Mouse (Mus musculus) midbrain, postnatal 0 days (tissue): ENCODE measurements around the gene Chst14. TPM values are rescaled to one million over a fixed set of nuclear protein-coding genes. Genes with fewer than 3 reads are reported as not detected.

ENCODE experiments used
- ATAC-seq: fragments of 200-750 bp; cut with Nextera tagmentation; 2 replicates; pipeline ENCODE4 v1.8.0; 2017; ENCODE audit warnings: moderate number of reproducible peaks, mild to moderate bottlenecking, moderate TSS enrichment, moderate library complexity; ENCODE audit not compliant: low FRiP score
- DNase-seq: peaks from one replicate; pipeline ENCODE4 v3.0.0-alpha.2; 2015; ENCODE audit warnings: low spot score
- H3K27ac ChIP-seq: fragments of 300-500 bp; sonication (generic); 2 replicates; pipeline ENCODE4 v1.5.1; 2014; ENCODE audit warnings: low read depth, mild to moderate bottlenecking, low read length, mixed read lengths
- H3K27me3 ChIP-seq: fragments of 300-500 bp; sonication (generic); 2 replicates; pipeline ENCODE4 v1.6.1; 2014; ENCODE audit warnings: low read length, control low read depth, mixed read lengths; ENCODE audit not compliant: insufficient read depth
- H3K36me3 ChIP-seq: fragments of 300-500 bp; sonication (generic); 2 replicates; pipeline ENCODE4 v1.6.1; 2014; ENCODE audit warnings: low read length, control low read depth, mixed read lengths; ENCODE audit not compliant: insufficient read depth
- H3K4me1 ChIP-seq: fragments of 300-500 bp; sonication (generic); 2 replicates; pipeline ENCODE4 v1.6.1; 2014; ENCODE audit warnings: mild to moderate bottlenecking, control low read depth, antibody characterized with exemption, low read length, mixed read lengths; ENCODE audit not compliant: insufficient read depth
- H3K4me2 ChIP-seq: fragments of 300-500 bp; sonication (generic); 2 replicates; pipeline ENCODE4 v1.6.1; 2014; ENCODE audit warnings: low read depth, mild to moderate bottlenecking, low read length, mixed read lengths; ENCODE audit not compliant: poor library complexity, severe bottlenecking
- H3K4me3 ChIP-seq: fragments of 300-500 bp; sonication (generic); 2 replicates; pipeline ENCODE4 v1.5.1; 2014; ENCODE audit warnings: low read depth, mild to moderate bottlenecking, low read length, moderate library complexity
- H3K9ac ChIP-seq: fragments of 300-500 bp; sonication (generic); replicated peaks from 2 replicates; pipeline ENCODE4 v1.6.1; 2014; ENCODE audit warnings: mild to moderate bottlenecking, low read length, moderate library complexity, mixed read lengths; ENCODE audit not compliant: poor library complexity, severe bottlenecking
- H3K9me3 ChIP-seq: fragments of 300-500 bp; sonication (generic); 2 replicates; pipeline ENCODE4 v1.6.1; 2016; ENCODE audit warnings: low read length, control low read depth
- CTCF ChIP-seq: IDR thresholded peaks from 2 replicates; pipeline ENCODE4 v1.5.1; 2016; ENCODE audit warnings: antibody characterized with exemption, mild to moderate bottlenecking
- WGBS: fragments of 180-500 bp; shearing (Covaris S2); extraction: QIAGEN DNeasy Blood & Tissue Kit; methylation state at CpG from one replicate; pipeline ENCODE4 v1.1.7; 2014; 5-methylcytosine and 5-hydroxymethylcytosine counted together
- polyA plus RNA-seq: library from polyadenylated mRNA; unstranded; fragments of >200 nt; fragmentation: Nextera tagmentation; extraction: Ambion mirVana; gene quantifications from 2 replicates; pipeline ENCODE4 v1.2.1, GENCODE M21; 2015
- total RNA-seq: library from RNA; depleted of rRNA; stranded (reverse); fragments of >200 nt; gene quantifications from 2 replicates; pipeline ENCODE4 v1.2.3, GENCODE M21; 2014

Chst14 gene
- total and polyA plus RNA-seq, 2 experiments from 2014 or later: 3.0 to 4.9 TPM

DNA sequence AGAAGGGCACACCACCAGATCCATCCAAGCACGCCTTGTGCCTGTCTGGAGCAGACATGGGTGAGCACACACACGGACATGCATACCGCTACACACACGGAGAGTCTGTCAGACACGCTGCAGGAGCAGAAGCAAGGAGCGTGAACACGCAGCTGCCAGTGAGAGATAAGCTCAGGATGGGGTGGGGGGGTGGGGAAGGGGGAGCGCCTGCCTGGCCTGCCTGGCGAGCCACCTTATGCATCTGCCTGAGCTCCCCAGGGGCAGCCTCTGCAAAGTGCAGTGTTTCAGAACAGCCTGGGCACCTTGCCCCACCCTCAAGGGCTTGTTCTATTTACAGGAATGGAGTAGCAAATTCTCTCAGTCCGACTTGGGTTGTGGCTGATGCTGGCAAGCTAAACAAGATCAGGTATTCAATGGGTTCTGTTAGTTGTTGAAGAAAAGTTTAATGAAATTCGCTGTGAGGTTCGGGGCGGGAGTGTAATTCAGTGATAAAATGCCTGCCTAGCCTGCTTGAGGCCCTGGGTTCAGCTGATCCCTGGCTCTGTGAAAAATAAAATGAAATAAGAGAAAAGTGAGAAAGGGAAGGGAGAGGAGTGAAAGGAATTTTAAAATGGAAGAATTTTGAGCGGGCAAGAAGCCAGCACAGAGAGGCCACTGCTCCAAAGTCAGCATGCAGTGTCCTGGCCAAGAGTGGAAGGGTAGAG, 38.3 kb upstream of the Chst14 start:
- no peaks in the 10 kb centered on the region for H3K36me3 ChIP-seq
- WGBS: 20% methylated on average over 14 of the region's 14 CpGs
- H3K4me3 ChIP-seq: peak overlapping the region; percentile 14; the same call in 1 of the 2 replicates
- no peaks in the 10 kb centered on the region for H3K9me3 ChIP-seq
- peak overlapping the region; percentile 43 for H3K4me2 ChIP-seq
- no peak overlapping the region for H3K9ac ChIP-seq
- no peaks in the 10 kb centered on the region; the same call in 1 of the 2 replicates for H3K4me1 ChIP-seq
- H3K27ac ChIP-seq: no peak overlapping the region
- DNase-seq: no peak
- TF ChIP-seq CTCF: no peak
- ATAC-seq: peak; percentile 35; the same call in 1 of the 2 replicates
- peaks cover 12% of the 10 kb centered on the region for H3K27me3 ChIP-seq

DNA sequence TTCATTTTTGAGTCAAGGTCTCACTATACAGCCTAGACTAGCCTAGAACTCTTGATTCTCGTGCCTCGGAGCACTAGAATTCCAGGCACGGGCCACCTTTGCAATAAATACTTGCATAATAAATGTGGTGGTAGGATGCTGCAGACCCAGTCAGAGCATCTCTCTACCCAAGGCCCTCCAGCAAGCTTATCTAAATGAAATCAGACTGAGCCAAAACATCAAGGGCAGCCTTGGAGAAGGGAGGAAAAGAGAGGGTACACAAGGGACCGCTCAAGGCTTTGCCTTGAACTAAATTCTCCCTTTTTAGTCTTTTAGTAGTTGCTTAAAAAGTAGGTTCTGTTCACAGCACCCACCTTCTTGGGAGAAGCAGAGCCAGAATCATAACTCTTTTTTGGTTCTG, 35.1 kb upstream of the Chst14 start:
- no peak for TF ChIP-seq CTCF

DNA sequence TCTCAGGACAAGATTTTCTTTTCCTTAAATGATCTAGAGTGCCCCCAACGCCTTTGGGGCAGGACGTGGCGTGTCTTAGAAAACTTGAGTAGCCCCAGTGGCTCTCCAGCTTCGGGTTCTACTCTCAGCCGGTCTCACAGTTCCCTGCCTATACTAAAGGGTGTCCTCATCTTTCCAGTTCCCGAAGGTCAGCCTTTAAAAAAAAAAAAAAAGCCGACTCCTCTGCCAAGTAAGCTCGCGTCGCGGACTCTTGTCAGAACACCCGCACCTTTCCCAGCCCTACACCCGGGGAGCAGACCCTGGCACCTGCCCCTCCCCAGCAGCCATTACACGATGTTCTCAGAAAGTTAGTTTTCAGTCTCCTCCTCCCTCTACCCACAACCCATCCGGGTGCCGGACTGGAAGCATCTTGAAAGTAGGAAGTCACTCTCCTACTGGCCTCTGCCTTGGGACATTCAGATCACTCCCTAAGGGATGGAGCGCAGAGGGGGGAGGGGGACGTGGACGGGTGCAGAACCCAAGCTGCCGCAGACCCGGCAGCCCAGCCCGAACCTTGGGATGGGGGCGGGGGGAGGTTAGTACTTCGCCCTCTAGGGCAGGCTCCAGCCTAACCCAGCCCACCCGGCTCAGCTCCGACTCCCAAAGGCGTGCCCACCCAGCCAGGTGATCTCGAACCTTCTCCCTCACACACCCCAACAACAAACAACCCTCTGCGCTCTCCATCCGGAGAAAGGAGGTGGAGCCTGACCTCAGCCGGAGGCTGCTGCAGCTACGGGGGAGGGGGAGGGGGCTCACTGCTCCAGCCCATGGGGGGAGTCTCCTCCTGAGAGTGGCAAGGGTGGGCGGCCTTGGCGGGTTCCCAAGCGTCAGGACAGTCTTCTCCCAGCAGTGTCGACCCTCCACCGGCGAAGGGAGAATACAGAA, 30.0 kb upstream of the Chst14 start:
- Histone ChIP-seq H3K4me3 (peak overlapping the region; percentile 41), H3K27me3 (peaks cover 56% of the 10 kb centered on the region), H3K27ac (no peak overlapping the region), H3K4me1 (peaks cover 11% of the 10 kb centered on the region; the same call in 1 of the 2 replicates), H3K36me3 (no peaks in the 10 kb centered on the region), H3K9me3 (no peaks in the 10 kb centered on the region), H3K9ac (peak overlapping the region; percentile 34; the same call in 1 of the 2 replicates), H3K4me2 (peak overlapping the region; percentile 82)
- no peak for DNase-seq
- WGBS: 2% methylated on average over 36 of the region's 38 CpGs
- no peak for TF ChIP-seq CTCF
- no peak for ATAC-seq

More for the DNA sequence above, 35.1 kb upstream of the Chst14 start:
- WGBS: 90% methylated on average over 4 of the region's 4 CpGs
- no peak for DNase-seq
- Histone ChIP-seq H3K4me1 (no peaks in the 10 kb centered on the region; the same call in 1 of the 2 replicates), H3K4me3 (no peak overlapping the region), H3K27me3 (peaks cover 17% of the 10 kb centered on the region), H3K9me3 (no peaks in the 10 kb centered on the region), H3K36me3 (no peaks in the 10 kb centered on the region), H3K4me2 (no peak overlapping the region), H3K9ac (no peak overlapping the region), H3K27ac (no peak overlapping the region)
- no peak for ATAC-seq

DNA sequence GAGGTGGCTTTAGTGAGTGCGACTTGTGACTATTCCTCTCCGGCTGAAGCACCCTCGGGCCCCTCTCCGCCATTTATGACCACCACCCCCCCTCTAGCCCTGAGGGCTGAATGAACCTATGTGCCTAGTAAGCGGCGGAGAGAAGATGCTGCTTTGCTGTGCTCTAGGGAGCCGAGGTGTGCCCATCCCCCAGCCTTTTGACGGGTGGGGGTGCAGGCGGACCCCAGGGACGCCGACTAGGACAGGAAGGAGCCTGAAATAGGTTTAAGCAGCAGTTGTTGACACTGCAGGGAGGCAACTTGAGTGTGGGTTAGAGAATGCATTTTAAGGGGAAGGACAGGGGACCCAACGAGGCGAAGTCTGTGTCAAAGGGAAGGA, 29.4 kb upstream of the Chst14 start:
- no peak for DNase-seq
- Histone ChIP-seq H3K4me1 (peaks cover 11% of the 10 kb centered on the region; the same call in 1 of the 2 replicates), H3K9ac (peak overlapping the region; percentile 34; the same call in 1 of the 2 replicates), H3K27ac (no peak overlapping the region), H3K27me3 (peaks cover 56% of the 10 kb centered on the region), H3K9me3 (no peaks in the 10 kb centered on the region), H3K4me3 (peak overlapping the region; percentile 41), H3K36me3 (no peaks in the 10 kb centered on the region), H3K4me2 (peak overlapping the region; percentile 82)
- WGBS: under 1% methylated on average over 13 of the region's 13 CpGs
- TF ChIP-seq CTCF: no peak
- no peak for ATAC-seq

DNA sequence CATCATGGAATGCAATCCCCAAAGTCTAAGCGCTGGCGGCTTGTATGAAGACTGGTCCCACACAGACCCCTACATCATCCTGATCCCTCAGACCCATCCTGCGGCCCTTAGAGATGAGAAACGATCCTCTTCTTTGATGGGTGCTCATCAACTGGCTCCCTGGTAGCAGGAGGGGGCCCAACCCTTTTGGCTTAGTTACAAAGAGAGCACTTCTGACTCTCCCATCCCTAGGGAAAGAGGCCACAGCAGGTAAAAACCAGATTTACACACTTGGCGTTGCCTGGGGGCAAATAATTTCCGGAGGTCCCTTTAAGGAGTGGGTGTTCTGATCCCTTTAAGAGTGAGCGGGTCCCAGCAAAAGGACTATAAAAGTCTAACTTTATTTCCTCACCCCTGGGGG, 28.9 kb upstream of the Chst14 start:
- WGBS: 2% methylated on average over 7 of the region's 7 CpGs
- Histone ChIP-seq H3K27me3 (peaks cover 56% of the 10 kb centered on the region), H3K4me2 (peak overlapping the region; percentile 82), H3K4me3 (peak overlapping the region; percentile 41), H3K27ac (no peak overlapping the region), H3K9ac (0 out of 2 replicates have a peak overlapping the region, but pooled peaks have one; percentile 34), H3K9me3 (no peaks in the 10 kb centered on the region), H3K36me3 (no peaks in the 10 kb centered on the region), H3K4me1 (peaks cover 11% of the 10 kb centered on the region; the same call in 1 of the 2 replicates)
- DNase-seq (no peak), ATAC-seq (no peak)
- no peak for TF ChIP-seq CTCF
